Mouse (Mus musculus): ENCODE measurements at regions not wholly inside any gene's neighbourhood (a gene's known extent, or its start where the extent isn't known, plus 50 kb on each side); places are given as distances from the start of the nearest gene placed in this dataset.
A peak's percentile ranks its signal among the peaks of the same experiment; 100 is the strongest.

DNA sequence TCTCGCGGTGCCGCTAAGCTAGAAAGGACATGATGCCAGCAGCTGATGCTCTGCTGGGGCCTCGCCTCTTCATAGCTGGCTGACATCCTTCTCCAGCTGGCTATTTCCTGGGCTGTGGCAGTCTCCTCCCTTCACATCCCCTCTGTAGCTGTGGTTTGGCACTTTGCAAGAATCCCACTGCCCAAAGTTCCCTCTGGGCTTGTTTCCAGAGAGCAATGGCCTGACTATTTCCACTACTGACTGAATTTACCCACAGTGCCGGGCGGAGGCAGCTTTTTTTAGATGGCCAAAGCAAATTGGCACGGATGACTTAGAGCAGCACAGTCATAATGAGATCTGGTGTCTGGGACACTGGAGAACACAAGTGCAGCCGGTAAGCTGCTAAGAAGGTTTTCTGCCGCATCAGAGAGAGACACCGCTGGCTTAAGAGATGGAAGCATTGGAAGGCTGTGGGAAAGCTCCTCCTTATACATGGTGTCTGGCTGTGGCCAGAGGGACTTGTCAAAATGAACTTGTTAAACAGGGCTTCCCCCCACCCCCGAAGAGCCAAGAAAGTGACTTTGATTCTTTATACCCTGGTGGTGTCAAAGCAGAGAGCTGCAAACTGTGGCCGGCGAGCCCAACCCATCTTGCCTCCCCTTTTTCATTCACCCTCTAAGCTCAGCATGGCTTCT is 98.5 kb downstream of the Dkk1 start:
- Histone ChIP-seq H3K27ac (no peak overlapping the region), H3K4me3 (no peak overlapping the region), H3K4me1 (replicated peaks) (0 out of 2 replicates have a peak, but pooled peaks cover 6% of the 10 kb centered on the region), H3K36me3 (no peaks in the 10 kb centered on the region), H3K27me3 (ENCODE audit: insufficient read depth, poor library complexity, severe bottlenecking) (no peaks in the 10 kb centered on the region; the same call in 1 of the 2 replicates), H3K9me3 (no peaks in the 10 kb centered on the region)
- WGBS, result 88% methylated on average over 13 of the region's 13 CpGs
- no peak for DNase-seq (ENCODE audit: low spot score)

DNA sequence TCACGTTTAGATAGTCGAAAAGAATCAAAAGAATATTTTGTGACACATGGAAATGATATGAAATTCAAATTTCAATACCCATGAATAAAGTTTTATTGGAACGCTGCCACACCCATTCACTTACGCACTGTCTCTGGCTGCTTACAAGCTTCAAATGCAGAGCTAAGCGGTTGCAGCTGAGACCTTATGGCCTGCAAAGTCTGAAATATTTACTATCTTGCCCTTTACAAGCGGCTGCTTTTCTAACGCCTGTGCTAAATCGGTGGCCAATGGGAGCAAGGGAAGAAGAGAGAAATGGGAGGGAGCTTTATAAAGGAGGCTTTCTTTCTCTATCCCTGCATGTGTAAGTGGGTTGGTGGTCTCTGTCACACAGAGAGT is 97.9 kb downstream of the Dkk1 start:
- no peaks in the 10 kb centered on the region for H3K9me3 ChIP-seq
- no peak overlapping the region for H3K4me3 ChIP-seq
- no peaks in the 10 kb centered on the region; the same call in 1 of the 2 replicates for H3K27me3 ChIP-seq (ENCODE audit: insufficient read depth, poor library complexity, severe bottlenecking)
- no peak for DNase-seq (ENCODE audit: low spot score)
- H3K4me1 ChIP-seq (replicated peaks), result 0 out of 2 replicates have a peak, but pooled peaks cover 6% of the 10 kb centered on the region
- no peaks in the 10 kb centered on the region for H3K36me3 ChIP-seq
- no peak overlapping the region for H3K27ac ChIP-seq
- 75% methylated on average over 8 of the region's 8 CpGs for WGBS

DNA sequence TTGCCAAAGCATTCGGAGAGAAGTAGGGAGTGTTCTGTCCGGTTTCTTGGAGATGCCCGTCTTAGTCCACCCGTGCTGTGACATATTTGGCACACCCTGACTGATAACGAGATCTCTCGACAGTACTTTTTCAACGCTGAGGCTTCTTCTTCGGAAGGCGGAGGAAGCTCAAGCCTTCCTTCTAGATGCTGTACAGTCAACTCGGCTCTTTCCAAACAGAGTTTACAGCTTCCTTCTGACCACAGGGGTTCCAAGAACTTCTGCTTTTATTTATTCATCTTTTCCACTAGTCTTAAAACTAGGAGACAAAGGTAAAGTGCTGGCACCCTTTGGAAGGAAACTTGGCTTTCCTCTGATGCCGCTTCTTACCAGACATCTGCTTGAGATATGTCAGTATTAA is 96.8 kb downstream of the Dkk1 start:
- Histone ChIP-seq H3K4me1 (replicated peaks) (no peaks in the 10 kb centered on the region), H3K36me3 (no peaks in the 10 kb centered on the region), H3K27ac (no peak overlapping the region), H3K4me3 (no peak overlapping the region), H3K9me3 (no peaks in the 10 kb centered on the region), H3K27me3 (ENCODE audit: insufficient read depth, poor library complexity, severe bottlenecking) (no peaks in the 10 kb centered on the region)
- WGBS, result 91% methylated on average over 11 of the region's 11 CpGs
- no peak for DNase-seq (ENCODE audit: low spot score)

- Histone ChIP-seq H3K4me1 (replicated peaks) (peaks cover 12% of the 10 kb centered on the region), H3K36me3 (no peaks in the 10 kb centered on the region), H3K27ac (no peak overlapping the region), H3K9me3 (no peaks in the 10 kb centered on the region), H3K27me3 (ENCODE audit: insufficient read depth, poor library complexity, severe bottlenecking) (no peaks in the 10 kb centered on the region), H3K4me3 (no peak overlapping the region)
- 25% methylated on average over 4 of the region's 4 CpGs for WGBS
- no peak for DNase-seq (ENCODE audit: low spot score)
Measured at GRCm38 (mm10) chr19:30483436-30483835, 66.0 kb downstream of the Dkk1 start.

DNA sequence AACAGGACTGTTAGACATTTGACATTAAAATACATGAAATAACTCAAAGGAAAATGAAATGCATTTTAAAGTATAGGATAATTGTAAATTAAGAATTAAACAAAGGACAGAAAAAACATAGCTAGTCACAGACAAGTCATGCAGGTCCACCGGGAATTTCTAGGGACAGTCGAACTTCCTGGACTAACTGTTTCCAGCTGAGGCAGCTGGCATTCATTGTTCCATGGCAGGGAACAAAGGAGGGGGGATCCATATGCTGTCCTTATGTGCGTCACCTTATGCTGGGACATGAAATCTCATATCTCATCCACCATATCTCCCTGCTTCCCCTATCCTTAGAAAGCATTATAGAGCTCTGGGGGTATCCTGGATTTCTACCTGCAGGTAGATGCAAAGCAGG is 59.7 kb downstream of the Dkk1 start:
- WGBS, result 41% methylated on average over 3 of the region's 3 CpGs
- H3K36me3 ChIP-seq, result no peaks in the 10 kb centered on the region
- H3K9me3 ChIP-seq, result no peaks in the 10 kb centered on the region
- no peaks in the 10 kb centered on the region for H3K27me3 ChIP-seq (ENCODE audit: insufficient read depth, poor library complexity, severe bottlenecking)
- no peak overlapping the region for H3K4me3 ChIP-seq
- no peak for DNase-seq (ENCODE audit: low spot score)
- H3K27ac ChIP-seq, result 0 out of 2 replicates have a peak overlapping the region, but pooled peaks have one; percentile 12
- H3K4me1 ChIP-seq (replicated peaks), result peaks cover 6% of the 10 kb centered on the region; the same call in 1 of the 2 replicates

DNA sequence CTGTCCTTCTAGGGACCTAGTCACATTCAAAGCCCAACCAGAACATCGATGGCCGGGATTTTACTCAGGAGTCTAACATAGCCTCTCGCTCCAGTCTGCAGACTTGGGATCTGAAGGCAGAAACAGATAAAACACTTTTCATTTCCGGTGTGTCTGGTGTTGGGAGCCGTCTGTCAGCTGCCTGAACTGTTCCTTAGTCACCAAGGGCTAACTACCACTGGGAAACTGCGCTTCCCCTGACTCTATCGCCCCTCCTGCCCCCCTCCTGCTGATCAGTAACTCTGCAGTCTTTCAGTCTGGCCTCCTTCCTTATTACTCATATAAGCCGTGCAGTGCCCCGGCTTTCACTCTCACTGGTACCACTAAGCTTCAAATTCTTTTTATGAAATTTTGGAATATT is 58.5 kb downstream of the Dkk1 start:
- H3K4me1 ChIP-seq (replicated peaks), result peaks cover 6% of the 10 kb centered on the region; the same call in 1 of the 2 replicates
- no peaks in the 10 kb centered on the region for H3K27me3 ChIP-seq (ENCODE audit: insufficient read depth, poor library complexity, severe bottlenecking)
- H3K27ac ChIP-seq, result no peak overlapping the region
- H3K9me3 ChIP-seq, result no peaks in the 10 kb centered on the region
- H3K36me3 ChIP-seq, result no peaks in the 10 kb centered on the region
- no peak for DNase-seq (ENCODE audit: low spot score)
- WGBS, result 57% methylated on average over 9 of the region's 9 CpGs
- H3K4me3 ChIP-seq, result no peak overlapping the region

Measured in hindbrain, embryonic 10.5 days (tissue).